Mouse (Mus musculus): Measurements from ENCODE around the gene Rbmx. TPM values are rescaled to one million over a fixed set of nuclear protein-coding genes. Genes with fewer than 3 reads are reported as not detected.

Rbmx gene
- 138 TPM in 2 replicates for polyA plus RNA-seq (2015; fragmentation: Nextera tagmentation; extraction: Ambion mirVana)

GRCm38 (mm10) chrX:57392367-57393246 lies at the start of gene Rbmx:
Gene Rbmx (minus strand): TSS chrX:57393036.
- Histone ChIP-seq H3K9ac (peak within 1 kb of the TSS; percentile 65), H3K4me2 (peak within 1 kb of the TSS; percentile 46), H3K4me3 (peak within 1 kb of the TSS; percentile 59), H3K4me1 (no peaks in the 10 kb centered on the region), H3K36me3 (peaks cover 6% of the 10 kb centered on the region), H3K27ac (peak within 1 kb of the TSS; percentile 92), H3K9me3 (no peaks in the 10 kb centered on the region), H3K27me3 (no peaks in the 10 kb centered on the region)
- peak; percentile 95 for ATAC-seq (ENCODE audit: borderline replicate concordance, extremely low read depth, low FRiP score, low TSS enrichment)
- 15% methylated on average over 50 of the region's 50 CpGs for WGBS

GRCm38 (mm10) chrX:57433897-57434296 lies 41.1 kb upstream of the Rbmx start:
- Histone ChIP-seq H3K4me1 (no peaks in the 10 kb centered on the region), H3K36me3 (no peaks in the 10 kb centered on the region), H3K9me3 (no peaks in the 10 kb centered on the region), H3K4me3 (no peak overlapping the region), H3K27me3 (no peaks in the 10 kb centered on the region), H3K4me2 (no peak overlapping the region), H3K27ac (no peak overlapping the region), H3K9ac (no peak overlapping the region)
- ATAC-seq (ENCODE audit: borderline replicate concordance, extremely low read depth, low FRiP score, low TSS enrichment): no peak
- 88% methylated on average over 2 of the region's 2 CpGs for WGBS

DNA sequence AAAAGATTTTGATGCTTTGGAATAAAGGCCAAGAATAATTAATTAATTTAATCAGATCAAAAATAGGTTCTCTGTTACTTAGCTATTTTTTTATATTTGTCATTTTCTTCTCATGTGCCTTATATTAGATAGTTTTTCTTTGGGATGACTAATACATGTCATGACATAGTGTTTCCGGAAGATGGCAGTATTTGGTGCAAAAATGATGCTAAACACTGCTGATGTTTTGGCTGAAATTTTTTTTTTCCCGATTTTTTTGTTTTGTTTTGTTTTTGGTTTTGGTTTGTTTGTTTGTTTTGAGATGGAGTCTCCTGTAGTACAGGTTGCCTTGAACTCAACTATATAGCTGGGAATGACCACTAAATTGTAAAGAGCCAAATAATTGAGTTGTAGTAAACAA lies 38.8 kb upstream of the Rbmx start:
- Histone ChIP-seq H3K9me3 (no peaks in the 10 kb centered on the region), H3K4me1 (no peaks in the 10 kb centered on the region), H3K36me3 (no peaks in the 10 kb centered on the region), H3K27me3 (no peaks in the 10 kb centered on the region), H3K4me3 (no peak overlapping the region), H3K4me2 (no peak overlapping the region), H3K27ac (no peak overlapping the region), H3K9ac (no peak overlapping the region)
- WGBS: 7% methylated on average over 2 of the region's 2 CpGs
- ATAC-seq (ENCODE audit: borderline replicate concordance, extremely low read depth, low FRiP score, low TSS enrichment): no peak

DNA sequence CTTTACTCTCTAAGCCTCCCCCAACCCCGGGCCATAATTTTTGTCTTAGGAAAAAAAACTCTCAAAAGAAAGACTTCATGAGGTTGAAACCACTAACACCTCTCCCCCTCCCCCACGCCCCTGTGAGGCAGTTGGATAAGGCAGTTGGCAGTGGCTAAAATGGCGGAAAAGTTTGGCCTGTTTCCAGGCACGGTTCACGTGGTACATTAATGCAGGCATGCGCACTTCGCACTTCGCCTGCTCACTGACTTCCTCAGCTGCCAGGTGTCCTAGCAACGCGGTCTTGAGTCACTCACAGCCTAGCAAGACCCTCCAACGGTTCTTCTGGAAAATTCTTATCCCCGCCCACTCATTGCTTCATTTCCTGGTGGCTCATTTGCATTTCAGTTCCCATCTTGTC lies 15.9 kb upstream of the Rbmx start, which contains the start of gene Gm364:
Gene Gm364, plus strand, starts transcription at position 386 of the 400 bp plus-strand sequence.
- no peaks in the 10 kb centered on the region for H3K4me1 ChIP-seq
- no peak within 1 kb of the TSS for H3K4me2 ChIP-seq
- 86% methylated on average over 12 of the region's 12 CpGs for WGBS
- H3K27me3 ChIP-seq: no peaks in the 10 kb centered on the region
- no peak within 1 kb of the TSS for H3K27ac ChIP-seq
- no peak within 1 kb of the TSS for H3K4me3 ChIP-seq
- H3K9ac ChIP-seq: no peak within 1 kb of the TSS
- H3K9me3 ChIP-seq: no peaks in the 10 kb centered on the region
- ATAC-seq (ENCODE audit: borderline replicate concordance, extremely low read depth, low FRiP score, low TSS enrichment): no peak
- H3K36me3 ChIP-seq: no peaks in the 10 kb centered on the region

DNA sequence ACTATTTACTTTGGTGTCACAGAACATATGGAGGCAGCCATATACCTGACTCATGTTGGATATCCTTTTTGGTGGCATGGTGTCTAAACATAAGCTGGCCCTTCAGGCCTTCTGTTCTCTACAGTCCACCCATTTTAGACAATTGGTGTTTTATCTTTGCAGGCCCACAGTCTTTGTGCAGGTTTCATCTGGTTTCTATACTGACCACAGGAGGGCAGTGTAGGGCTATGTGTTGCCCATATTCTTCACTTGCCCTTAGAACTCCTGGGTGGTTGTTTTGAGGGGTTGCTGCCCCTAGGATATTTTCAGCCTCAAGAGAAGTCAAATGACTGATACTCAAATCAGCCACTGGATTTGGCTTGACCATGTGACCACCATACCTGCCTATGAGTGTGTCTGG lies 10.8 kb upstream of the Rbmx start:
- H3K27ac ChIP-seq: no peak overlapping the region
- H3K4me2 ChIP-seq: no peak overlapping the region
- no peak overlapping the region for H3K4me3 ChIP-seq
- H3K4me1 ChIP-seq: no peaks in the 10 kb centered on the region
- H3K36me3 ChIP-seq: no peaks in the 10 kb centered on the region
- ATAC-seq (ENCODE audit: borderline replicate concordance, extremely low read depth, low FRiP score, low TSS enrichment): no peak
- H3K9me3 ChIP-seq: no peaks in the 10 kb centered on the region
- no peak overlapping the region for H3K9ac ChIP-seq
- H3K27me3 ChIP-seq: no peaks in the 10 kb centered on the region

GRCm38 (mm10) chrX:57401388-57401787 lies 8.6 kb upstream of the Rbmx start:
- Histone ChIP-seq H3K4me1 (no peaks in the 10 kb centered on the region), H3K27me3 (no peaks in the 10 kb centered on the region), H3K9me3 (no peaks in the 10 kb centered on the region), H3K27ac (no peak overlapping the region), H3K4me3 (no peak overlapping the region), H3K36me3 (no peaks in the 10 kb centered on the region), H3K4me2 (no peak overlapping the region), H3K9ac (no peak overlapping the region)
- WGBS: 73% methylated on average over 1 of the region's 1 CpGs
- ATAC-seq (ENCODE audit: borderline replicate concordance, extremely low read depth, low FRiP score, low TSS enrichment): no peak

- WGBS: 24% methylated on average over 7 of the region's 7 CpGs
- H3K27ac ChIP-seq: 0 out of 2 replicates have a peak overlapping the region, but pooled peaks have one; percentile 33
These were observed 576 bp upstream of the Rbmx start for GRCm38 (mm10) chrX:57393412-57393811.

DNA sequence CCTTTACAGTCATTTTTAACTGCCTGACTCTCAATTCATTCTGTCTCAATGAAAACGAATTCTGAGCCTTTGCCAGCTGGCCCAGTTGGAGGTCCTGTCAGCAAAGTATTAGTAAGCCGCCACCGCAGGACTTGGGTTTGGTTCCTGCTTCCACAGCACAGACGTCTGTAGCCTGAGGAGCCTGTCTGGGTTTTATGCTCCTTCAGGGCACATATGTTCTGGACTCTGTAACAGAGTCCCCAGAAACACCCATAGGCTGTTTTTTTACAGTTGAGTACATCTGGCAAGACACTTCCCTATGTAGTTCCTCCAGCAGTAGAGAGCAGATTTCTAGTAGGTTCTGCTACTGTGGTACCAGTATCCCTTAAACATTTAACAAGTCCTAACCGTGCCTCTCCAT lies 11.9 kb downstream of the Rbmx start:
- Histone ChIP-seq H3K4me2 (no peak overlapping the region), H3K4me1 (no peaks in the 10 kb centered on the region), H3K9ac (no peak overlapping the region), H3K9me3 (no peaks in the 10 kb centered on the region), H3K36me3 (peaks cover 42% of the 10 kb centered on the region), H3K27me3 (no peaks in the 10 kb centered on the region), H3K27ac (no peak overlapping the region), H3K4me3 (no peak overlapping the region)
- WGBS: 61% methylated on average over 5 of the region's 5 CpGs
- ATAC-seq (ENCODE audit: borderline replicate concordance, extremely low read depth, low FRiP score, low TSS enrichment): no peak

More at GRCm38 (mm10) chrX:57393412-57393811, 576 bp upstream of the Rbmx start:
- peak overlapping the region; percentile 59; the same call in 1 of the 2 replicates for H3K4me3 ChIP-seq
- H3K36me3 ChIP-seq: peaks cover 4% of the 10 kb centered on the region; the same call in 1 of the 2 replicates
- H3K4me2 ChIP-seq: peak overlapping the region; percentile 41
- no peak overlapping the region for H3K9ac ChIP-seq
- H3K27me3 ChIP-seq: no peaks in the 10 kb centered on the region
- ATAC-seq (ENCODE audit: borderline replicate concordance, extremely low read depth, low FRiP score, low TSS enrichment): no peak
- no peaks in the 10 kb centered on the region for H3K4me1 ChIP-seq
- H3K9me3 ChIP-seq: no peaks in the 10 kb centered on the region

DNA sequence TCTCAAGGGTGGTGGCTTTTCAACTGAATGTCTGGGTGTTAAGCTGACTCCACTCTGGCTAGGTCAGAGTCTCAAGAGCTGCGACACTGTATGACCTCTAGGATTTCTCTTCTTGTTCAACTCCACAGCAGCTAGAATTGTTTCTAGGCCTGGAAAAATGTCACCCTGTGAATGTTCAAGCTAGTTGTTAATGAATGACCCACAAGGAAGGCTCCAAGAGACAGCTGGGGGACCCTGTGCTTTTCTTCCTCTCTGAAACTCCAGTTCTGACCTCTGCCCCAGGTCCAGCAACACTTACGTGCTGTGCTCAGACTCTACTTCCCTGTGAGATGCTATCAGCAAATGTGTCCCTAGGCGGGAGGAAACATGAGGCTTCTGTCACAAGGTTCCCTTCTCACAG lies 14.3 kb downstream of the Rbmx start:
- no peaks in the 10 kb centered on the region for H3K27me3 ChIP-seq
- ATAC-seq (ENCODE audit: borderline replicate concordance, extremely low read depth, low FRiP score, low TSS enrichment): no peak
- no peaks in the 10 kb centered on the region for H3K4me1 ChIP-seq
- peaks cover 23% of the 10 kb centered on the region; the same call in 1 of the 2 replicates for H3K36me3 ChIP-seq
- H3K27ac ChIP-seq: no peak overlapping the region
- H3K4me2 ChIP-seq: no peak overlapping the region
- H3K9ac ChIP-seq: no peak overlapping the region
- no peaks in the 10 kb centered on the region for H3K9me3 ChIP-seq
- WGBS: 81% methylated on average over 3 of the region's 3 CpGs
- H3K4me3 ChIP-seq: no peak overlapping the region

GRCm38 (mm10) chrX:57377096-57377495 lies 15.7 kb downstream of the Rbmx start:
- no peaks in the 10 kb centered on the region for H3K4me1 ChIP-seq
- H3K36me3 ChIP-seq: peaks cover 19% of the 10 kb centered on the region; the same call in 1 of the 2 replicates
- no peaks in the 10 kb centered on the region for H3K27me3 ChIP-seq
- WGBS: 69% methylated on average over 3 of the region's 3 CpGs
- H3K4me2 ChIP-seq: no peak overlapping the region
- no peak overlapping the region for H3K4me3 ChIP-seq
- H3K9ac ChIP-seq: no peak overlapping the region
- no peaks in the 10 kb centered on the region for H3K9me3 ChIP-seq
- H3K27ac ChIP-seq: no peak overlapping the region
- ATAC-seq (ENCODE audit: borderline replicate concordance, extremely low read depth, low FRiP score, low TSS enrichment): no peak

GRCm38 (mm10) chrX:57374029-57374428 lies 18.8 kb downstream of the Rbmx start:
- H3K4me3 ChIP-seq: no peak overlapping the region
- H3K27ac ChIP-seq: no peak overlapping the region
- H3K36me3 ChIP-seq: peaks cover 17% of the 10 kb centered on the region; the same call in 1 of the 2 replicates
- H3K4me2 ChIP-seq: no peak overlapping the region
- H3K9me3 ChIP-seq: no peaks in the 10 kb centered on the region
- no peaks in the 10 kb centered on the region for H3K4me1 ChIP-seq
- H3K9ac ChIP-seq: no peak overlapping the region
- 88% methylated on average over 2 of the region's 2 CpGs for WGBS
- no peak for ATAC-seq (ENCODE audit: borderline replicate concordance, extremely low read depth, low FRiP score, low TSS enrichment)
- H3K27me3 ChIP-seq: no peaks in the 10 kb centered on the region

DNA sequence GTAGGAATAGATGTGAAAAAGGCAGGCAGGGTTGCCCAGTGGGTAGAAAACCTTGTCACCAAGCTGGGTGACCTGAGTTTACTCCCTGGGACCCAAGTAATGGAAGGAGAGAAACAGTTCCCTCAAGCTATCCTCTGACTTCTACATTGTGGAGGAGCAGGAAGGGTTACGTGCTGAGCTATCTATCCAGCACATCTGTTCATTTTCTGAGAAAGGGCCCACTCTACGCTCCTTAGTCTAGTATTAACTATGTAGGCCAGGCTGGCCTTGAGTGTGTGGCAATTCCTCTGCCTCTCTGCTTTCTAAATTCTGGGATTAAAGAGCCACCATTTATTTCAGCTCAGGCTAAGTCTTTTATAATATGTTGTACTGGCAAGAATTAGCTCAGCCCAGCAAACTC lies 19.3 kb downstream of the Rbmx start:
- no peak overlapping the region for H3K27ac ChIP-seq
- no peaks in the 10 kb centered on the region for H3K4me1 ChIP-seq
- 88% methylated on average over 2 of the region's 2 CpGs for WGBS
- H3K27me3 ChIP-seq: no peaks in the 10 kb centered on the region
- H3K36me3 ChIP-seq: peaks cover 12% of the 10 kb centered on the region; the same call in 1 of the 2 replicates
- H3K4me3 ChIP-seq: no peak overlapping the region
- no peaks in the 10 kb centered on the region for H3K9me3 ChIP-seq
- no peak overlapping the region for H3K4me2 ChIP-seq
- ATAC-seq (ENCODE audit: borderline replicate concordance, extremely low read depth, low FRiP score, low TSS enrichment): no peak
- H3K9ac ChIP-seq: no peak overlapping the region
